8 mouse cellular contexts compared by ENCODE assay signal in genomic region chr11:85469526-85469925, GRCm38 (mm10).
DNase-seq lines count a peak whose midpoint lies in the region; ATAC-seq and TF ChIP-seq lines count a peak whose summit lies in the region.

No protein-coding gene starts in this region.

- H3K9me3 ChIP-seq in forebrain, embryonic 14.5 days (replicated peaks; ENCODE audit: control insufficient read depth, low read length), result no peaks in the 10 kb centered on the region
- no peaks in the 10 kb centered on the region for H3K9me3 ChIP-seq in forebrain, embryonic 13.5 days (replicated peaks)
- H3K9me3 ChIP-seq in liver, embryonic 12.5 days (replicated peaks), result no peaks in the 10 kb centered on the region
- no peaks in the 10 kb centered on the region for H3K9me3 ChIP-seq in forebrain, embryonic 12.5 days

- H3K36me3 ChIP-seq in forebrain, embryonic 14.5 days (ENCODE audit: control insufficient read depth, insufficient read depth, low read length), result no peaks in the 10 kb centered on the region
- no peaks in the 10 kb centered on the region for H3K36me3 ChIP-seq in forebrain, embryonic 13.5 days (ENCODE audit: poor library complexity, severe bottlenecking)
- H3K36me3 ChIP-seq in liver, adult 2 months (ENCODE audit: control insufficient read depth, insufficient read depth, low read length), result no peaks in the 10 kb centered on the region; the same call in 1 of the 2 replicates
- H3K36me3 ChIP-seq in liver, embryonic 12.5 days, result no peaks in the 10 kb centered on the region
- H3K36me3 ChIP-seq in forebrain, embryonic 12.5 days (replicated peaks), result no peaks in the 10 kb centered on the region

- H3K27ac ChIP-seq in forebrain, embryonic 14.5 days (ENCODE audit: low read depth, low read length), result no peak overlapping the region
- H3K27ac ChIP-seq in forebrain, embryonic 13.5 days, result no peak overlapping the region
- no peak overlapping the region for H3K27ac ChIP-seq in liver, adult 2 months (replicated peaks; ENCODE audit: insufficient read depth, low read depth, low read length)
- H3K27ac ChIP-seq in liver, embryonic 12.5 days, result no peak overlapping the region
- no peak overlapping the region for H3K27ac ChIP-seq in forebrain, embryonic 12.5 days

- H3K27me3 ChIP-seq in forebrain, embryonic 14.5 days (replicated peaks; ENCODE audit: control insufficient read depth, insufficient read depth, low read length), result no peaks in the 10 kb centered on the region; the same call in 1 of the 2 replicates
- peaks cover 4% of the 10 kb centered on the region; the same call in 1 of the 2 replicates for H3K27me3 ChIP-seq in forebrain, embryonic 13.5 days
- no peaks in the 10 kb centered on the region for H3K27me3 ChIP-seq in liver, adult 2 months (ENCODE audit: control insufficient read depth, insufficient read depth, low read length)
- no peaks in the 10 kb centered on the region for H3K27me3 ChIP-seq in liver, embryonic 12.5 days (replicated peaks)
- H3K27me3 ChIP-seq in forebrain, embryonic 12.5 days, result peaks cover 13% of the 10 kb centered on the region

- H3K4me3 ChIP-seq in forebrain, embryonic 14.5 days (ENCODE audit: low read depth, low read length), result no peak overlapping the region
- no peak overlapping the region for H3K4me3 ChIP-seq in forebrain, embryonic 13.5 days
- H3K4me3 ChIP-seq in liver, adult 2 months (ENCODE audit: insufficient read depth, low read depth, low read length), result no peak overlapping the region
- no peak overlapping the region for H3K4me3 ChIP-seq in liver, embryonic 12.5 days
- no peak overlapping the region for H3K4me3 ChIP-seq in forebrain, embryonic 12.5 days (replicated peaks)

- 82% methylated on average over 1 of the region's 1 CpGs for WGBS in forebrain, embryonic 14.5 days
- 86% methylated on average over 1 of the region's 1 CpGs for WGBS in forebrain, embryonic 13.5 days
- 66% methylated on average over 1 of the region's 1 CpGs for WGBS in liver, adult 2 months
- 74% methylated on average over 1 of the region's 1 CpGs for WGBS in liver, embryonic 12.5 days (ENCODE audit: insufficient replicate concordance)
- WGBS in forebrain, embryonic 12.5 days, result 93% methylated on average over 1 of the region's 1 CpGs

- no peak overlapping the region for H3K4me2 ChIP-seq in forebrain, embryonic 14.5 days (ENCODE audit: low read length)
- H3K4me2 ChIP-seq in forebrain, embryonic 13.5 days, result no peak overlapping the region
- no peak overlapping the region for H3K4me2 ChIP-seq in liver, embryonic 12.5 days
- H3K4me2 ChIP-seq in forebrain, embryonic 12.5 days, result no peak overlapping the region

- H3K4me1 ChIP-seq in forebrain, embryonic 14.5 days (ENCODE audit: control insufficient read depth, insufficient read depth, low read length), result no peaks in the 10 kb centered on the region
- H3K4me1 ChIP-seq in forebrain, embryonic 13.5 days, result peaks cover 15% of the 10 kb centered on the region
- no peaks in the 10 kb centered on the region for H3K4me1 ChIP-seq in liver, adult 2 months (ENCODE audit: control insufficient read depth, insufficient read depth, low read length)
- no peaks in the 10 kb centered on the region for H3K4me1 ChIP-seq in liver, embryonic 12.5 days
- peaks cover 22% of the 10 kb centered on the region for H3K4me1 ChIP-seq in forebrain, embryonic 12.5 days

- H3K9ac ChIP-seq in forebrain, embryonic 14.5 days (ENCODE audit: low read length), result no peak overlapping the region
- H3K9ac ChIP-seq in forebrain, embryonic 13.5 days, result no peak overlapping the region
- no peak overlapping the region for H3K9ac ChIP-seq in liver, adult 2 months (ENCODE audit: low read depth, low read length)
- H3K9ac ChIP-seq in liver, embryonic 12.5 days, result no peak overlapping the region
- no peak overlapping the region for H3K9ac ChIP-seq in forebrain, embryonic 12.5 days

- TF ChIP-seq CTCF in liver, adult 2 months (IDR thresholded peaks at IDR 0.05; ENCODE audit: low read depth, low read length), result peak; percentile 31; the same call in 1 of the 2 replicates

- TF ChIP-seq POLR2A in liver, adult 2 months (IDR thresholded peaks at IDR 0.05; ENCODE audit: extremely low read depth, insufficient read depth, low read length), result no peak

- peak; percentile 65 for DNase-seq in forebrain, embryonic 14.5 days (ENCODE audit: low spot score)
- peak; percentile 9 for DNase-seq in liver, adult 2 months (ENCODE audit: extremely low read depth, low read depth, low spot score)
- peak; percentile 72 for DNase-seq in MN1 (ENCODE audit: low spot score)
- peak; percentile 34 for DNase-seq in forelimb bud, embryonic 11.5 days (ENCODE audit: low read depth, low spot score)
- DNase-seq in lung, postnatal 25 days (ENCODE audit: low spot score), result peak; percentile 75

- no peaks in the 10 kb centered on the region for H3K79me2 ChIP-seq in liver, adult 2 months (ENCODE audit: control insufficient read depth, insufficient read depth, low read length)

- no peak for ATAC-seq in forebrain, embryonic 14.5 days
- ATAC-seq in forebrain, embryonic 13.5 days, result no peak
- no peak for ATAC-seq in liver, embryonic 12.5 days
- no peak for ATAC-seq in forebrain, embryonic 12.5 days (ENCODE audit: low FRiP score)

Comparison
In these comparisons a context has a peak if more than half of its experiments do, and no peak if none do; other contexts are left out.
1. DNase-seq: peak in every context shown above with its lines; median percentile 75 in lung, postnatal 25 days; 72 in MN1; 65 in forebrain, embryonic 14.5 days; 34 in forelimb bud, embryonic 11.5 days; 9 in liver, adult 2 months.